Mouse (Mus musculus) small intestine, adult 2 months (tissue): ENCODE results near the gene Rhobtb3.

ENCODE experiments used
- CTCF ChIP-seq: fragments of 200-500 bp; IDR thresholded peaks from 2 replicates; pipeline ENCODE4 v1.5.1; 2012; ENCODE audit warnings: low read depth, mild to moderate bottlenecking, control low read depth, inconsistent platforms, low read length, moderate library complexity, mixed read lengths; ENCODE audit not compliant: insufficient replicate concordance, insufficient read length; ENCODE audit errors: extremely low read depth
- POLR2A ChIP-seq: fragments of 200-500 bp; IDR thresholded peaks from 2 replicates; pipeline ENCODE4 v1.6.1; 2012; ENCODE audit warnings: low read depth, mild to moderate bottlenecking, control low read depth, inconsistent platforms, low read length, moderate library complexity

DNA sequence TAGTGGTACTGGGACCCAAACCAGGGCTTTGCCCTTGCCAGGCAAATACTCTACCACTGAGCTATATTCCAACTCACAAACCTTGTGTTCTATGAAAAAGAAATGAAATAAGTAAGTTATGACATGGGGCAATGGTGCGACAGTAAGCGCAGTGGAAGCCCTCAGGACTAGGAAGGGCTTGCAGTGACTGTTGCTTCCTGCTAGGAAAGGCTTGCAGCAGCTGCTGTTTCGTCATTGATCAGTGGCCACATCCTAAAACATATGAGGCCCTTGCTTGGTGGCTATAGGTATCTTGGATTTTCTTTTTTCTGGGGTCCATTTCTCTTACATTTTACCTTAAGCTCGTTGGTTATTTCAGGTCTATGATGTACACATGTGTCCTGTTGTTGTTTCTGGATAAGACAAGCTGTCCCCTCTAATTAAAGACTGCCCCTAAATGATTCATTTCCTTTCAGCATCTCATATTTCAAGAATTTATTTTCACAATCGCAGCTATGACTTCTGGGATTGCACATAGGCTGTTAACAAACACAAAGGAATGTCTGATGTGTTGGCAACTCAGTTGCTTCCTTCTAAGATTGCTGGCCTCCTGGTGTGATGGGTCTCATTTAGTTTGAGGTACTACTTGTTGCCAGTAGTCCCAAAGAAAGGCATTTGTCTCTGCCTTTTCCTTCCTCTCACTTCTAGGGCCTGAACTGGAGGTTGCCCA is 119.0 kb downstream of the Rhobtb3 start:
- no peak for TF ChIP-seq POLR2A
- no peak for TF ChIP-seq CTCF
